Mouse (Mus musculus): ENCODE results near the gene Itga9.

The Itga9 gene

DNA sequence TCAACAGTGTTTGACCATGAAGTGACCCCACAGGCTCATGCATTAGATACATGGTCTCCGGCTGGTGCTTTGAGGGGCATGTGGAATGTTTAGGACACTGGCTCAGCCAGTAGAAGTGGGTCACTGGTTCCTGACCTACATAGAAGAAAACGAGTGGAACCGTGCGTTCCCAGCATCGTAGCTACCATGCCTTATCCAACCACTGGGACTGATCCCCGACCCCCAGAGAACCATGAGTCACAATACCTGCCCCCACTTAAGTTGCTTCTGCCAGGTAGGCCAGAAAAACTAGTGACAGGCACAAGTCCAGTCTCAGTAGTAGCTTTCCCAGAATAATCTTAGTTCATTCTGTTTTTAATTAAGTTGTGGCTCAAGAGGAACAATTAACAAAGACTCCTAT is 121.8 kb downstream of the Itga9 start:
- DNase-seq (ENCODE audit: low spot score in 2 of 2): no peak

DNA sequence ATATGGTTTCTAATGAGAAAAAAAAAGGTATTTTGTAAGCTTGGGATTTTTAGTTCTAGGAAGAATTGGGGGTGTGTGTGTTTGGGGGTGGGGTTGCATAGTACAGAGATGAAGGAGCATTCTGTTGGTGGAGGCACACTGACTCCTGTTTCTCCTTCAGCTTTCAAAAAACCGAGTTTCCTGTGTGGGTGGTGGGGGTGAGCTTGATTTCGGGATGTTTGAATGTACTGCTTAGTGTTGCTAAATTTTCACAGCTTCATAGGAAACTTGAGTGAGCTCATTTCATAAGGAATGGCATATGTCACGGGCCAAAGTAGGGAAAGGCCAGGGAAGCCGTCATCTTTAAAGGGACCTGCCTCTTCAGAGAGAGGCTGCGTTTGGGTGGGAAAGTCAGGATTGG is 122.5 kb downstream of the Itga9 start:
- DNase-seq (ENCODE audit: low spot score in 2 of 2): no peak

DNA sequence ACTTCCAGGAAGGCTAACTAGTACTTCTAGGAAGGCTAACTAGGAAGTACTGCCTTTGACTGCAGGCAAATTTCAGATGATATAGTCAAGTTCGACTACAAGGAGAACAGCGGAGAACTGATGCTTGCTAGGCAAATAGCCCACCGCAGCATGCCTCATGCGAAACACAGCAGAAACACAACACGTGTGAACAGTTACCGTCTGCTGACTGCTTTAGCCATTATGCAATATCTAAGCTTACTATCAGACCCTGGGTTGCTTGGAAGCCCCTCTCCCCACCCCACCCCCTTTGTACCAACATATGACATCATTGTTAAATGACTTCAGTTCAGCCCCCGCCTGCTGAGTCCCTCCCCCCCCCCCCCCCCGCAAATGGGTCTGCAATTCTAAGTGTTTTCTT is 123.7 kb downstream of the Itga9 start:
- DNase-seq (ENCODE audit: low spot score in 2 of 2): no peak

DNA sequence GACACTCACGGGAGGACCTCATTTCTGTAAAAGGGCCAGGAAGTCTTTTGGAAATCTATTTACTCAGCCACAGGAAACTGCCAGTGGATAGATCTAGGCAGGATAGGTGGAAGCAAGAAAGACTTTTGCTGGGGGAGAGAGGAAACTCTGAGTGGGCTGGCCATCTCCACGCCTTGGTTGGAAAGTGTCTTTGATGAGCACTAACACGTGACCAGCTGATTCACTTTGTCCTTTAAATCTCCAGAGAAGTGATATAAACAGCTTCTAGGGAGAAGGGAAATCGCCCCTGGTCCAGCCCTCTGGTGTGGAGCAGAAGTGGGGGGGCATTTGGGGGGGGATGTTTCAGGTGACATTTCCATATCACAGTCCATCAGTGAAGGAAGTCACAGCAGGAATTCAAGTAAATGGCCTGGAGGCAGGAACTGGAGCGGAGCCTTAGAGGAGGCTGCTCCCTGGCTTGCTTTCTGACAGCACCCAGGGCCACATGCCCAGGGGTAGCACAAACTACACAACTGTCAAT is 124.4 kb downstream of the Itga9 start:
- no peak for DNase-seq (ENCODE audit: low spot score in 2 of 2)

DNA sequence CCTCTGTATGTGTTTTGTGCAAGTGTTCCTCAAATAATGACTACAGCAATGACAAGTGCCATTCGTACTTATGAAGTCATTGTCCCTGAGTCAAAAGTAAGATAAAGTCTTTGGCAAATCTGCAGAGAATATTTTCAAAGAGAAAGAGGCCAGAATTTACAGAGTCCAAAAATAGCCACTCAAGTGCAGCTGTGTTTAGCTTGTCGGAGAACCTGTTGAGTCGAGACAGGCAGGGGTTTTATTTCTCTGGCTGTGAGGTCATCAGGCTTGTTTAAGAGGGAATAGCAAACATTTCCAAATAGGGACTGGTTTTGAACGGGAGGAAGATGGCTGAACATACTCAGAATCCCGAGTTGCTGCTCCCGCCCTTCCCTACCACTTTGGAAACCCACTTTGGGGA is 125.2 kb downstream of the Itga9 start:
- DNase-seq (ENCODE audit: low spot score in 2 of 2): no peak

DNA sequence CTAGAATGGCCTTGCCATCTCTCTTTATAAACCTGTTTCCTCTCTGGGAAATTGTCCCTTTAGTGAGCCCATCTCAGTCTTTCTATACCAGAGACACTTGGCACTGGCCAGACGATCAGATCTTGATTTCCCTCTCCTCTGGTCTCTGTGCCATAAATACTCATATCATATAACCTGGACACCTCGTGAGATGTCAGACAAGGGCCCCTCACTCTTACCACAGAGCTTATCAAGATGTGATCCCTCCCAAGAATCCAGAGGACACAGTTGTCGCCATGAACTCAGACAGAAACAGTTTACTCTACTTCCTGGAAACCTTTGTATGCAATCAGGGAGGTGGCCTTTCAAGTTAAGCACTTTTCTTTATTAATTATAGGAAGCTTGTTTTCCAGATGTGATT is 127.1 kb downstream of the Itga9 start:
- DNase-seq (ENCODE audit: low spot score in 2 of 2): no peak

DNA sequence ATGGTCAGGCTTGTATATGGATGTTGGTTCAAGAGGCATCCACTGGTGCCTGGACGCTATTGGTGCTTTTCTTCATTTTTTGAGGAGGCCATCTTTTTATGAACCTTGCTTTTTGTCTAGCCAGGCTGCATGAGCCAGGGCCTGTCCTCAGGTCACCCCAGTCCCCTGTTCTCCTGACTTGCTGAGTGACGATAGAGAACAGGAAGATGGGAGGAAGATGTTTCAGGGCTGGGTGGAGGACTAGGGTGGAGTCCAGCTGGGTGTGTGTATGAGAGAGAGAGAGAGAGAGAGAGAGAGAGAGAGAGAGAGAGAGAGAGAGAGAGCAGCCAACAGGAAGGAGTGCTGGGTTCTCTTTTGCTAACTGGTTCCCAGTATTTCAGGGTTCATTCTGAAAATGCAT is 130.6 kb downstream of the Itga9 start:
- DNase-seq (ENCODE audit: low spot score in 2 of 2): peak in 1 of 2 experiments; percentile 16

DNA sequence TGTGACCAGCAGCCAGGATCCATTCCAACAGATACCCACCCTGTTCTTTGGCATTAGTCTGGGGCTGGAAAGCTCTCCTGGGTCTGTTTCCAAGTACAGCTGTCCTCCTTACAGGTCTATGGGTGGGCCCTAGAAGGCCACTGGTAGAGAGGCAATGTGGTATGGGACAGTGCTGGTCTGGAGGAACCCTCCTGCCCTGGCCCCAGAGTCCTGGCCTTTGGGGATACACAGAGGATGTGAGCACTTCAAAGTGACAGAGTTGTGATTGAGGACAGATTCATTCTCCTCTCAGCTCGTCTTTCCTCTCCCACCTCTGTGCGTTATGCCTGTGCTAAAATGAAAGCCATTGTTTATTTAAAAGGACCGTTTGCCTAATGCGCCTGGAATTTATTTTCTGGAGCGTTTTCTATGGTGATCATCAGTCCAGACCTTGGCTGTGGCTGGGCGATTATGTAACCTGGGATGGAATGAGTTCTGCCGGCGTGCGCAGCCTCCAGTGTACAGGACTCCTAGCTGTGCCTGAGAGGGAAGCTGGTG is 131.2 kb downstream of the Itga9 start:
- peak; percentile 5 to 72 for DNase-seq (ENCODE audit: low spot score in 2 of 2)

DNA sequence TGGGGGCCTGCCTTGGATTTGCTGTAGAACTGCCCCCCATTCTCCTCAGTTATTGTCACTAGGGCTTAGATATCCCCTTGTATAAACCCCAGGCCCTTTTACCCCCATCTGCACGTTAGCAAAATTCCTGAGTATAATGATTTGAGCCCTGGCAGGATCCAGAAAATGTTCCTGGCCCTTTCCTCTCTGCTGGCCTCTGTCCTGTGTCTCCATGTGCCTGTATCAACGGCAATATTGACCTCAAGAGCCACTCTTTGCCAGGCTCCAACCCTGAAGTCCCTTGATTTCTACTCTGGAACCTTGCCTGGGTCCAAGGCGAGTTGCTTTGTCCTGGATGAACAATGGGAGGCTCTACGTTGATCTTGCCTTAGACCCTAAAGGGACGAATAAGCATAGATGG is 131.8 kb downstream of the Itga9 start:
- no peak for DNase-seq (ENCODE audit: low spot score in 2 of 2)

DNA sequence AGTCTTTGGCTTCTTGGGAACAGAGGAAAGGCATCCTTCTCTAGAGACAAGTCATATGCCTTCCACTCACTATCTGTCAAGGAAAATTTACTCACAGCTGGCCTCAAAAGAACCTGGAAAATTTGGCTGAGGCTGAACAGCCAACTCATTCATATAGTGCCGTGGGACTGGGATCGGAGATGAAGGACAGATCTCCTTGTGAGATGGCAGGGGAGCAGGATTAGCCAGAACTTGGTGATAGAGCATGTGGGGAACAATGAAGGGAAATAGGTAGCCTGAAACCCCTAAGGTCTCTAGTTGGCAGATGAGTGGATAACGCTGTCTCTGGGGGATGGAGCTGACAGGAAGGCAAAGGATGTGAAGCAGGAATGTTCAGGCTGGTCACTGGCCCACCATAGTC is 132.6 kb downstream of the Itga9 start:
- DNase-seq (ENCODE audit: low spot score in 2 of 2): no peak

DNA sequence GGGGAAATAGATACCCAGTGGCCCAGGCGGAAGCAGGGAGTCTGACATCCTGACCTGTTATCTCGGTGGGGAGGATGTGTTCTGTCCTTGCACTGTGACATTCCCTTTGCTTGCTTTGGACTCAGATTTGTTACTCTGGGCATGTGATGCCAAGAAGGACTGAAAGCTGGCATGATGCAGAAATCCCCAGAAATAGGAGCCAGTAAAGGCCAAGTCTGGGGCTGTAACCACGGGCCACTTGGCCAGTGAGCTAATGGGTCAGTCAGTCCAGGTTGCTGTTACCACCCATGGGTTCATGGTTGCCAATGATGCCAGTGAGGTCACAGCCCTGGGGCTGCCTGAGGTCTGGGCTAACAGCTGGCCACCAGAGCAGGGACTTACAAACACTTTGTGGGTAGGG is 133.2 kb downstream of the Itga9 start:
- no peak for DNase-seq (ENCODE audit: low spot score in 2 of 2)

GRCm38 (mm10) chr9:118741268-118741667 is 134.8 kb downstream of the Itga9 start:
- DNase-seq (ENCODE audit: low spot score in 2 of 2): no peak

GRCm38 (mm10) chr9:118749335-118749949 is 143.0 kb downstream of the Itga9 start:
- no peak for DNase-seq (ENCODE audit: low spot score in 2 of 2)

- no peak for DNase-seq (ENCODE audit: low spot score in 2 of 2)
Observed at GRCm38 (mm10) chr9:118750828-118751227, 144.3 kb downstream of the Itga9 start.

GRCm38 (mm10) chr9:118752376-118752775 is 145.9 kb downstream of the Itga9 start:
- no peak for DNase-seq (ENCODE audit: low spot score in 2 of 2)

DNA sequence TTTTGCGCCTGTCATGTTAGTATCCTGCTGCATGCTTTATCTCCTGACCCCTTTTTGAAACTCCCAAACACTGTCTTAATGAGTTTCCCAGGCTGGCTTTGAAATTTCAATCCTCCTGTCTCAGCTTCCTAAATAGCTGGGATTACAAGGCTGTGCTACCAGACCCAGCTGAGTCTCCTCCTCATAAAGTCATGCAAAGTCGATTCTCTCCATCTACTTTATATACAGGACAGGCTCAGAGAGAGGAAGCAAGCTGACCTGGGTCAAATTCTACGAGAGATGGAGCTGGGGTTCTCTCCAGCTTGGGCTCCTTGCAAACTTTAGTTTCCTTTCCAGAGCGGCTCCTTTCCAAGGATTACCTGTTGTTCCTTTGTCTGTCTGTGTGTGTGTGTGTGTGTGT is 153.0 kb downstream of the Itga9 start:
- DNase-seq (ENCODE audit: low spot score in 2 of 2): no peak

DNA sequence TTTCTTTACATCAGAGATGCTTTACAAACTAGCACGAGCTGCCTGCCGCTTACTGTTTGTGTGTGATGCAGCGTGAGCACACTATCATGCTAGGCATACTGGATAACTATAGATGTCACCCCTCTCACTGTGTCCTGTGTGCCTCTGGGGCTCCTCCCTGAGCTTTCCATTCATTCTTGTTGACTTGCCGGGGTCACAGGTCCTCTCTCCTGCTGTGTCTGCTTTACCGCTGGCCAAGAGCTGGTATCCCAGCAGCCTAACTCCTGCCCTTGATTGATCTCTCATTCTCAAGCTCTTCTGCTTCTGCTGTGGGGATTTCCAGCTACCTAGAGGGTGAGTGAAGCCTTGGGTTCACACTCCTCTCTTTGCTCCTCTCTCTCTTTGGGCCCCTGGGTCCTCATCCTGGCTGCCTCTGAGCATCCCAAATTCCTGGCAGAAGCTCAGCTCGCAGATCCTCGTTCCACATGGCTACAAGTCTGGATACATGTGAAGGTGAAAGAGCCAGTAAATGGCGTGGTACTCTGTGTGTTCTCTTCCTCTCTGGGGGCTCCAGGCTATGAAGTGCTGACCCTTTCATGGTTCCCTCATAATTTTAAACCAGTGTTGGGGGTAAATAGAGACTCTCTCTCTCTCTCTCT is 155.6 kb downstream of the Itga9 start:
- DNase-seq (ENCODE audit: low spot score in 2 of 2): no peak

DNA sequence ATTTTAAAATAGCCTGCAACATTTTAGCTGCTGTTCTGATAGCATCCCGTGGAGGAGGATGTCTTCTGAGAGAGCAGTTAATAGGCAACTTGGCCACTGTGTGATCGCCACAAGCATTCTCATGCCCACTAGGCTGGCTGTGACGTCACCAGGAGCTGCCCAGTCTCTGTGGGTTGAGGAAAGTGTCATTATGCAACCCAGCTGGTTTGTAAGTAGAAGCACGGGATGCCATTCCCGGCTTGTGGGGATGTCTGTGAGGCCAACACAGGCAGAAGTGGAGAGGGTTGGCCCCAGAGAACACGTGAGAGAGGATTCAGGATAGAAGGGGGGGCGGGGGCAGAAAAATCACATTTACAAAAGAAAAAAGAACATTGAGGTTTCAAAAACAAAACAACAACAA is 156.3 kb downstream of the Itga9 start:
- DNase-seq (ENCODE audit: low spot score in 2 of 2): no peak

GRCm38 (mm10) chr9:118763203-118763602 is 156.7 kb downstream of the Itga9 start:
- DNase-seq (ENCODE audit: low spot score in 2 of 2): no peak

DNA sequence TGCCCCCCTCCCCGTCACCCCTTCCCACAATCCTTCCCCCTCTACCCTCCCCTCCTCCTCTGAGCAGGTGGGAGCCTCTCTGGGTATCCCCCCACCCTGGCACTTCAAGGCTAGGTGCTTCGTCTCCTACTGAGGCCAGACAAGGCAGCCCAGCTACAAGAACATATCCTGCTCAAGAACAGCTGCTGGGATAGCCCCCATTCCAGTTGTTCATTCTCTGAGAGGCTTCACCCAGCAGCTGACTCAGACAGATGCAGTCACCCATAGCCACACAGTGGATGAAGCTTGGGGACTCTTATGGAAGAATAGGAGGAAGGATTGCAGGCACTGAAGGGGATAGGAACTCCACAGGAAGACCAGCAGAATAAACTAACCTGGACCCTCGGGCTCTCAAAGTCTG is 157.2 kb downstream of the Itga9 start:
- no peak for DNase-seq (ENCODE audit: low spot score in 2 of 2)

- no peak for DNase-seq (ENCODE audit: low spot score in 2 of 2)
Observed at GRCm38 (mm10) chr9:118765059-118765458, 158.6 kb downstream of the Itga9 start.

GRCm38 (mm10) chr9:118767008-118767407 is 160.5 kb downstream of the Itga9 start:
- DNase-seq (ENCODE audit: low spot score in 2 of 2): no peak

DNA sequence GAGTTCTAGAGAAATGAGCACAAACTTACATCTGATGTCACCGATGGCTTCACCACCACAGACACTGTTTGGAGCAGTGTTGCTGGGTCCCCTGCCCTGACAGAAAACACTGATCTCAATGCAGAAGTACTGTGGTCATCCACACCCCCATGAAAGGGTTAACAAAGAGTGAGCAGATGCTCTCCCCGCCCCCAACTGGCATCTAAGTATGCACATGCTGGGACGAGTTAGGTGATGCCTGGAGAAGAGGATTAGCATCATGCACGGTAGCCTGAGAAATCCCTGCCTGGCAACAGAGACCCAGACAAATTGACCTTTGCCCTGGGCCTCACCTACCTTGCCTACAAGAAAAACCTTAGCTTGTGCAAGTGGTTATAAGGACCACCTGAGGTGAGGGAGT is 162.1 kb downstream of the Itga9 start:
- no peak for DNase-seq (ENCODE audit: low spot score in 2 of 2)
